Mouse (Mus musculus): ENCODE measurements around the gene Rassf4. TPM values are rescaled to one million over a fixed set of nuclear protein-coding genes. Genes with fewer than 3 reads are reported as not detected.
A peak's percentile ranks its signal among the peaks of the same experiment; 100 is the strongest.

Rassf4 gene
- total and polyA plus RNA-seq, 2 experiments: 2.2 to 3.1 TPM

GRCm38 (mm10) chr6:116697896-116698425 is 24.2 kb upstream of the Rassf4 start:
- no peak overlapping the region for H3K27ac ChIP-seq (replicated peaks; ENCODE audit: insufficient read depth, low read depth, low read length)

GRCm38 (mm10) chr6:116697413-116697812 is 23.7 kb upstream of the Rassf4 start:
- peak; percentile 23 for DNase-seq (ENCODE audit: extremely low read depth, low read depth, low spot score)

More at GRCm38 (mm10) chr6:116697896-116698425, 24.2 kb upstream of the Rassf4 start:
- H3K9ac ChIP-seq (ENCODE audit: low read depth, low read length): no peak overlapping the region
- no peaks in the 10 kb centered on the region for H3K27me3 ChIP-seq (ENCODE audit: control insufficient read depth, insufficient read depth, low read length)
- H3K4me3 ChIP-seq (ENCODE audit: insufficient read depth, low read depth, low read length): no peak overlapping the region
- no peaks in the 10 kb centered on the region for H3K36me3 ChIP-seq (ENCODE audit: control insufficient read depth, insufficient read depth, low read length)
- WGBS: 93% methylated on average over 4 of the region's 4 CpGs
- DNase-seq (ENCODE audit: extremely low read depth, low read depth, low spot score): no peak
- H3K79me2 ChIP-seq (ENCODE audit: control insufficient read depth, insufficient read depth, low read length): no peaks in the 10 kb centered on the region
- no peaks in the 10 kb centered on the region for H3K4me1 ChIP-seq (ENCODE audit: control insufficient read depth, insufficient read depth, low read length)
- TF ChIP-seq POLR2A (IDR thresholded peaks at IDR 0.05; ENCODE audit: extremely low read depth, insufficient read depth, low read length) (no peak), CTCF (IDR thresholded peaks at IDR 0.05; ENCODE audit: low read depth, low read length) (no peak)

GRCm38 (mm10) chr6:116694346-116694745 is 20.6 kb upstream of the Rassf4 start:
- no peak for TF ChIP-seq POLR2A (IDR thresholded peaks at IDR 0.05; ENCODE audit: extremely low read depth, insufficient read depth, low read length)
- no peak for TF ChIP-seq CTCF (IDR thresholded peaks at IDR 0.05; ENCODE audit: low read depth, low read length)
- DNase-seq (ENCODE audit: extremely low read depth, low read depth, low spot score): no peak
- H3K4me3 ChIP-seq (ENCODE audit: insufficient read depth, low read depth, low read length): no peak overlapping the region
- H3K4me1 ChIP-seq (ENCODE audit: control insufficient read depth, insufficient read depth, low read length): no peaks in the 10 kb centered on the region
- H3K79me2 ChIP-seq (ENCODE audit: control insufficient read depth, insufficient read depth, low read length): no peaks in the 10 kb centered on the region
- H3K27me3 ChIP-seq (ENCODE audit: control insufficient read depth, insufficient read depth, low read length): no peaks in the 10 kb centered on the region
- no peak overlapping the region for H3K27ac ChIP-seq (replicated peaks; ENCODE audit: insufficient read depth, low read depth, low read length)
- no peaks in the 10 kb centered on the region for H3K36me3 ChIP-seq (ENCODE audit: control insufficient read depth, insufficient read depth, low read length)
- no peak overlapping the region for H3K9ac ChIP-seq (ENCODE audit: low read depth, low read length)
- WGBS: 78% methylated on average over 3 of the region's 3 CpGs

More at GRCm38 (mm10) chr6:116697413-116697812, 23.7 kb upstream of the Rassf4 start:
- no peak overlapping the region for H3K9ac ChIP-seq (ENCODE audit: low read depth, low read length)
- 38% methylated on average over 2 of the region's 2 CpGs for WGBS
- H3K27me3 ChIP-seq (ENCODE audit: control insufficient read depth, insufficient read depth, low read length): no peaks in the 10 kb centered on the region
- H3K4me3 ChIP-seq (ENCODE audit: insufficient read depth, low read depth, low read length): no peak overlapping the region
- TF ChIP-seq CTCF (IDR thresholded peaks at IDR 0.05; ENCODE audit: low read depth, low read length) (peak; percentile 51; the same call in 1 of the 2 replicates), POLR2A (IDR thresholded peaks at IDR 0.05; ENCODE audit: extremely low read depth, insufficient read depth, low read length) (no peak)
- H3K79me2 ChIP-seq (ENCODE audit: control insufficient read depth, insufficient read depth, low read length): no peaks in the 10 kb centered on the region
- no peaks in the 10 kb centered on the region for H3K4me1 ChIP-seq (ENCODE audit: control insufficient read depth, insufficient read depth, low read length)
- H3K27ac ChIP-seq (replicated peaks; ENCODE audit: insufficient read depth, low read depth, low read length): no peak overlapping the region
- no peaks in the 10 kb centered on the region for H3K36me3 ChIP-seq (ENCODE audit: control insufficient read depth, insufficient read depth, low read length)

DNA sequence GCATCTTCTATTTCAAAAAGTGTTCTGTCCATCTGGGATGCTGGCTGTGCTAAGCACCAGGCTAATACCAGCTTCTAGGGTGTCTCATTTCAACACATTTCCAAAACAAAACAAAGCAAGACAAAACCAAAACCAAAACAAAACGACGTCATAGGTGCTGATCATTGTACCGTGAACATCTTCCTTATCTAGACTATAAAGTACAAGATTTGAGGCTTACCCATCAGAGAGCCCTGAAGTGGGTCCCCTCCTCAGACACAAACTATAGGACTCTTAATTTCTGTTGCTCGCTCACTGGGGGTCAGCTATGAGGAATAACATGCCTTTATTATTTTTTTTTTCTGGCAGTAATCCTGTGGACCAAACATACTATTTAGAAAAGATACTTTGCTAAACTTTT is 19.9 kb upstream of the Rassf4 start:
- Histone ChIP-seq H3K4me1 (ENCODE audit: control insufficient read depth, insufficient read depth, low read length) (no peaks in the 10 kb centered on the region), H3K36me3 (ENCODE audit: control insufficient read depth, insufficient read depth, low read length) (no peaks in the 10 kb centered on the region), H3K27me3 (ENCODE audit: control insufficient read depth, insufficient read depth, low read length) (no peaks in the 10 kb centered on the region), H3K9ac (ENCODE audit: low read depth, low read length) (no peak overlapping the region), H3K79me2 (ENCODE audit: control insufficient read depth, insufficient read depth, low read length) (no peaks in the 10 kb centered on the region), H3K27ac (replicated peaks; ENCODE audit: insufficient read depth, low read depth, low read length) (no peak overlapping the region), H3K4me3 (ENCODE audit: insufficient read depth, low read depth, low read length) (no peak overlapping the region)
- 77% methylated on average over 4 of the region's 4 CpGs for WGBS
- TF ChIP-seq POLR2A (IDR thresholded peaks at IDR 0.05; ENCODE audit: extremely low read depth, insufficient read depth, low read length): no peak
- TF ChIP-seq CTCF (IDR thresholded peaks at IDR 0.05; ENCODE audit: low read depth, low read length): no peak
- no peak for DNase-seq (ENCODE audit: extremely low read depth, low read depth, low spot score)

DNA sequence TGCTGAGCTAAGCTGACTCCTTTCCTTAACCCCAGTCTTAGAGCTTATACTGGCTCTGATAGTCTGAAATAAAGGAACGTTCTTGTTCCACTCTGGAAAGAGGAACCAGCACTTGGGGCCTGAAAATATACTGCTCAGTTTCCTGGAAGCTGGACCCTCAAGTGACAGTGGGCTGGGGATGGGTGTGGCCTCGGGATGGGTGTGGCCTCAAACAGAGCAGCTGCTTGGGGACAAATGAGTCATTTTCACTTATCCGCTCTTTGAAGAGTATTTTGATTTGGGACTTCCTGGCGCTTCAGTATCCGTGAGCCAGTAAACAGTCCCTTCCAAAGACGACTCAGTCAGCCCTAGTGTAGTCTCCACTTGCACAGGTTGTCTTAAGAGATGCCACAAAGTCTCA is 8.6 kb upstream of the Rassf4 start:
- 41% methylated on average over 6 of the region's 6 CpGs for WGBS
- Histone ChIP-seq H3K79me2 (ENCODE audit: control insufficient read depth, insufficient read depth, low read length) (no peaks in the 10 kb centered on the region), H3K36me3 (ENCODE audit: control insufficient read depth, insufficient read depth, low read length) (no peaks in the 10 kb centered on the region), H3K4me3 (ENCODE audit: insufficient read depth, low read depth, low read length) (no peak overlapping the region), H3K27ac (replicated peaks; ENCODE audit: insufficient read depth, low read depth, low read length) (no peak overlapping the region), H3K27me3 (ENCODE audit: control insufficient read depth, insufficient read depth, low read length) (no peaks in the 10 kb centered on the region), H3K9ac (ENCODE audit: low read depth, low read length) (no peak overlapping the region), H3K4me1 (ENCODE audit: control insufficient read depth, insufficient read depth, low read length) (no peaks in the 10 kb centered on the region)
- TF ChIP-seq POLR2A (IDR thresholded peaks at IDR 0.05; ENCODE audit: extremely low read depth, insufficient read depth, low read length) (no peak), CTCF (IDR thresholded peaks at IDR 0.05; ENCODE audit: low read depth, low read length) (no peak)
- DNase-seq (ENCODE audit: extremely low read depth, low read depth, low spot score): peak; percentile 40

- H3K79me2 ChIP-seq (ENCODE audit: control insufficient read depth, insufficient read depth, low read length): no peaks in the 10 kb centered on the region
- H3K36me3 ChIP-seq (ENCODE audit: control insufficient read depth, insufficient read depth, low read length): no peaks in the 10 kb centered on the region
- TF ChIP-seq POLR2A (IDR thresholded peaks at IDR 0.05; ENCODE audit: extremely low read depth, insufficient read depth, low read length): no peak
- no peak for TF ChIP-seq CTCF (IDR thresholded peaks at IDR 0.05; ENCODE audit: low read depth, low read length)
- no peak overlapping the region for H3K4me3 ChIP-seq (ENCODE audit: insufficient read depth, low read depth, low read length)
- DNase-seq (ENCODE audit: extremely low read depth, low read depth, low spot score): peak; percentile 39
- no peaks in the 10 kb centered on the region for H3K27me3 ChIP-seq (ENCODE audit: control insufficient read depth, insufficient read depth, low read length)
- H3K9ac ChIP-seq (ENCODE audit: low read depth, low read length): no peak overlapping the region
- whole genome bisulfite sequencing: 78% methylated on average over 5 of the region's 5 CpGs
- no peaks in the 10 kb centered on the region for H3K4me1 ChIP-seq (ENCODE audit: control insufficient read depth, insufficient read depth, low read length)
- H3K27ac ChIP-seq (replicated peaks; ENCODE audit: insufficient read depth, low read depth, low read length): peak overlapping the region; percentile 19; the same call in 1 of the 2 replicates
Observed at GRCm38 (mm10) chr6:116679563-116680288, 6.0 kb upstream of the Rassf4 start.

Measured in liver, adult 2 months (tissue).